Mouse (Mus musculus) ovary, postnatal 14 days (tissue): ENCODE measurements at regions not wholly inside any gene's neighbourhood (a gene's known extent, or its start where the extent isn't known, plus 50 kb on each side); places are given as distances from the start of the nearest gene placed in this dataset.

ENCODE experiments used
- DNase-seq: peaks from one replicate; pipeline ENCODE4 v3.0.0; 2022; ENCODE audit warnings: low spot score

GRCm38 (mm10) chr19:26051478-26052215 is 379.4 kb downstream of the Dmrt2 start:
- DNase-seq, result no peak

- no peak for DNase-seq
Measured at GRCm38 (mm10) chr19:26059668-26060067, 387.5 kb downstream of the Dmrt2 start.

- DNase-seq, result no peak
Measured at GRCm38 (mm10) chr19:26068553-26068952, 396.3 kb downstream of the Dmrt2 start.

GRCm38 (mm10) chr19:26069908-26070307 is 397.7 kb downstream of the Dmrt2 start:
- DNase-seq, result no peak

GRCm38 (mm10) chr19:26088318-26088717 is 416.1 kb downstream of the Dmrt2 start:
- DNase-seq, result no peak

GRCm38 (mm10) chr19:26091386-26091785 is 419.2 kb downstream of the Dmrt2 start:
- DNase-seq, result no peak

GRCm38 (mm10) chr19:26093844-26094243 is 421.6 kb downstream of the Dmrt2 start:
- no peak for DNase-seq

GRCm38 (mm10) chr19:26114326-26114725 is 442.1 kb downstream of the Dmrt2 start:
- no peak for DNase-seq

- DNase-seq, result no peak
Measured at GRCm38 (mm10) chr19:26128423-26128822, 456.2 kb downstream of the Dmrt2 start.

- no peak for DNase-seq
Measured at GRCm38 (mm10) chr19:26134385-26134784, 462.2 kb downstream of the Dmrt2 start.

- DNase-seq, result no peak
Measured at GRCm38 (mm10) chr19:26135398-26136104, 463.3 kb downstream of the Dmrt2 start.

- no peak for DNase-seq
Measured at GRCm38 (mm10) chr19:26140647-26141046, 464.2 kb upstream of the Smarca2 start.

GRCm38 (mm10) chr19:26143539-26143938 is 461.3 kb upstream of the Smarca2 start:
- no peak for DNase-seq

- DNase-seq, result no peak
Measured at GRCm38 (mm10) chr19:26151216-26151615, 453.6 kb upstream of the Smarca2 start.

- DNase-seq, result no peak
Measured at GRCm38 (mm10) chr19:26164993-26165392, 439.9 kb upstream of the Smarca2 start.

GRCm38 (mm10) chr19:26181774-26182173 is 423.1 kb upstream of the Smarca2 start:
- DNase-seq, result peak; percentile 2

GRCm38 (mm10) chr19:26185012-26185411 is 419.8 kb upstream of the Smarca2 start:
- DNase-seq, result no peak

- no peak for DNase-seq
Measured at GRCm38 (mm10) chr19:26190803-26191202, 414.0 kb upstream of the Smarca2 start.

- DNase-seq, result no peak
Measured at GRCm38 (mm10) chr19:26193664-26194063, 411.2 kb upstream of the Smarca2 start.

GRCm38 (mm10) chr19:26208760-26209159 is 396.1 kb upstream of the Smarca2 start:
- DNase-seq, result no peak

GRCm38 (mm10) chr19:26234539-26234938 is 370.3 kb upstream of the Smarca2 start:
- DNase-seq, result no peak

- no peak for DNase-seq
Measured at GRCm38 (mm10) chr19:26244067-26244466, 360.8 kb upstream of the Smarca2 start.

- DNase-seq, result no peak
Measured at GRCm38 (mm10) chr19:26249751-26250150, 355.1 kb upstream of the Smarca2 start.

GRCm38 (mm10) chr19:26258677-26259076 is 346.2 kb upstream of the Smarca2 start:
- DNase-seq, result no peak
